Mouse (Mus musculus) G1E (cell line): ENCODE data around the gene 2310061N02Rik. TPM values are rescaled to one million over a fixed set of nuclear protein-coding genes. Genes with fewer than 3 reads are reported as not detected.
"Not testable (repeated sequence)": the region's sequence is repeated elsewhere in the genome, so short reads cannot be mapped to it uniquely, and the experiment has no call there.

ENCODE experiments used
- ATAC-seq: 2 replicates; pipeline ENCODE4 v1.8.0; 2016; ENCODE audit warnings: mild to moderate bottlenecking; ENCODE audit not compliant: insufficient number of reproducible peaks, poor library complexity, low FRiP score, severe bottlenecking; ENCODE audit errors: extremely low read depth
- DNase-seq: peaks from one replicate; pipeline ENCODE4 v3.0.0; 2012; ENCODE audit warnings: low spot score
- H3K27me3 ChIP-seq: 2 replicates; pipeline ENCODE4 v1.6.1; 2012; ENCODE audit warnings: mild to moderate bottlenecking, low read length, inconsistent platforms; ENCODE audit not compliant: insufficient read depth
- H3K36me3 ChIP-seq: replicated peaks from 2 replicates; pipeline ENCODE3; 2012; ENCODE audit warnings: mild to moderate bottlenecking, inconsistent platforms
- H3K4me1 ChIP-seq: 2 replicates; pipeline ENCODE4 v1.6.1; 2012; ENCODE audit warnings: low read depth, low read length, inconsistent platforms, mixed read lengths; ENCODE audit not compliant: insufficient read depth
- H3K4me3 ChIP-seq: 2 replicates; pipeline ENCODE4 v1.5.1; 2012; ENCODE audit warnings: low read depth, mild to moderate bottlenecking, inconsistent platforms, low read length, moderate library complexity, mixed read lengths
- H3K9me3 ChIP-seq: replicated peaks from 2 replicates; pipeline ENCODE4 v1.6.1; 2012; ENCODE audit warnings: inconsistent platforms
- CTCF ChIP-seq: IDR thresholded peaks from 2 replicates; pipeline ENCODE4 v1.5.1; 2012; ENCODE audit warnings: low read depth, low read length, inconsistent platforms, mixed read lengths
- GATA1 ChIP-seq: IDR thresholded peaks from 2 replicates; pipeline ENCODE4 v1.6.1; 2012; ENCODE audit warnings: borderline replicate concordance, low read length, inconsistent platforms, mixed read lengths
- GATA2 ChIP-seq: IDR thresholded peaks from 2 replicates; pipeline ENCODE4 v1.6.1; 2012; ENCODE audit warnings: low read depth, low read length, inconsistent platforms, borderline replicate concordance
- POLR2AphosphoS5 ChIP-seq: IDR thresholded peaks from 2 replicates; pipeline ENCODE4 v1.6.1; 2012; ENCODE audit warnings: low read depth, low read length, inconsistent platforms; ENCODE audit not compliant: insufficient replicate concordance
- TAL1 ChIP-seq: conservative IDR thresholded peaks from 2 replicates; pipeline ENCODE4 v1.6.1; 2012; ENCODE audit warnings: low read depth, low read length, inconsistent platforms, mixed read lengths
- polyA plus RNA-seq: library from polyadenylated mRNA; stranded (reverse); fragments of >175 nt; gene quantifications from 2 replicates; pipeline ENCODE4 v1.2.3, GENCODE M21; 2012
- total RNA-seq, 2 experiments: library from RNA; stranded (forward) in 1 of 2; stranded (reverse) in 1 of 2; fragments of 200-1000 nt in 1 of 2; fragments of >200 nt in 1 of 2; fragmentation: Nextera tagmentation in 1 of 2; gene quantifications; 2 replicates each; pipeline ENCODE4 v1.2.3; 2014 to 2017

The 2310061N02Rik gene
- total RNA-seq (2014; fragmentation: Nextera tagmentation) (not detected in 2 replicates), total RNA-seq (2017) (not detected in 2 replicates), polyA plus RNA-seq (not detected in 2 replicates)

GRCm38 (mm10) chr16:88707496-88708012 lies at the start of gene 2310061N02Rik:
2310061N02Rik (minus strand) TSS chr16:88707962.
- Histone ChIP-seq H3K27me3 (no peaks in the 10 kb centered on the region), H3K36me3 (no peaks in the 10 kb centered on the region), H3K4me1 (no peaks in the 10 kb centered on the region), H3K4me3 (no peak within 1 kb of the TSS), H3K9me3 (peaks cover 10% of the 10 kb centered on the region)
- TF ChIP-seq GATA1: no peak
- TF ChIP-seq TAL1: no peak
- TF ChIP-seq POLR2AphosphoS5: no peak
- TF ChIP-seq GATA2: no peak
- no peak for TF ChIP-seq CTCF
- no peak for ATAC-seq
- DNase-seq: no peak

- not testable (repeated sequence) for H3K27me3 ChIP-seq, H3K9me3 ChIP-seq, H3K36me3 ChIP-seq, H3K4me3 ChIP-seq, ATAC-seq, DNase-seq, H3K4me1 ChIP-seq
These were observed 43.8 kb upstream of the 2310061N02Rik start, which contains the start of gene Krtap13 for GRCm38 (mm10) chr16:88751535-88751934. Krtap13 (minus strand) TSS chr16:88751635.

GRCm38 (mm10) chr16:88747943-88748342 lies 40.2 kb upstream of the 2310061N02Rik start:
- ATAC-seq (no peak), DNase-seq (no peak)
- Histone ChIP-seq H3K9me3 (peaks cover 4% of the 10 kb centered on the region), H3K36me3 (no peaks in the 10 kb centered on the region), H3K4me3 (no peak overlapping the region), H3K4me1 (no peaks in the 10 kb centered on the region), H3K27me3 (no peaks in the 10 kb centered on the region)
- TF ChIP-seq POLR2AphosphoS5: no peak
- TF ChIP-seq CTCF: no peak
- TF ChIP-seq TAL1: no peak
- TF ChIP-seq GATA1: no peak
- TF ChIP-seq GATA2: no peak

- no peak for ATAC-seq
- Histone ChIP-seq H3K4me3 (no peak overlapping the region), H3K4me1 (no peaks in the 10 kb centered on the region), H3K27me3 (no peaks in the 10 kb centered on the region), H3K9me3 (no peaks in the 10 kb centered on the region), H3K36me3 (no peaks in the 10 kb centered on the region)
- TF ChIP-seq GATA2 (no peak), TAL1 (no peak), CTCF (no peak), GATA1 (no peak), POLR2AphosphoS5 (no peak)
- no peak for DNase-seq
These were observed 37.1 kb upstream of the 2310061N02Rik start for GRCm38 (mm10) chr16:88744750-88745340.

GRCm38 (mm10) chr16:88735391-88735790 lies 27.6 kb upstream of the 2310061N02Rik start:
- Histone ChIP-seq H3K4me1 (no peaks in the 10 kb centered on the region), H3K4me3 (no peak overlapping the region), H3K36me3 (no peaks in the 10 kb centered on the region), H3K27me3 (no peaks in the 10 kb centered on the region), H3K9me3 (no peaks in the 10 kb centered on the region)
- ATAC-seq (no peak), DNase-seq (no peak)
- no peak for TF ChIP-seq GATA2
- TF ChIP-seq CTCF: no peak
- TF ChIP-seq TAL1: no peak
- TF ChIP-seq POLR2AphosphoS5: no peak
- no peak for TF ChIP-seq GATA1

- no peak for TF ChIP-seq CTCF
- no peak for TF ChIP-seq GATA1
- no peak for TF ChIP-seq GATA2
- TF ChIP-seq POLR2AphosphoS5: no peak
- TF ChIP-seq TAL1: no peak
- Histone ChIP-seq H3K4me1 (no peaks in the 10 kb centered on the region), H3K4me3 (no peak within 1 kb of the TSS), H3K27me3 (no peaks in the 10 kb centered on the region), H3K9me3 (peaks cover 9% of the 10 kb centered on the region; the same call in 1 of the 2 replicates), H3K36me3 (no peaks in the 10 kb centered on the region)
- ATAC-seq (peak; percentile 8; the same call in 1 of the 2 replicates), DNase-seq (no peak)
These were observed 21.1 kb upstream of the 2310061N02Rik start, which contains the start of gene Krtap13-1 for GRCm38 (mm10) chr16:88728812-88729275. Krtap13-1 (plus strand) TSS chr16:88728862.
